7 mouse cellular contexts compared by ENCODE assay signal in genomic region chr6:50455102-50455828, GRCm38 (mm10). TPM values are rescaled to one million over a fixed set of nuclear protein-coding genes. Genes with fewer than 3 reads are reported as not detected.
A peak's percentile ranks its signal among the peaks of the same experiment; 100 is the strongest.
DNase-seq lines count a peak whose midpoint lies in the region; ATAC-seq and TF ChIP-seq lines count a peak whose summit lies in the region.

No protein-coding gene starts in this region.

- peaks cover 26% of the 10 kb centered on the region for H3K27me3 ChIP-seq in CH12.LX (replicated peaks)
- H3K27me3 ChIP-seq in intestine, embryonic 16.5 days (replicated peaks; ENCODE audit: control insufficient read depth, insufficient read depth, low read length): no peaks in the 10 kb centered on the region

- peaks cover 17 to 22% of the 10 kb centered on the region in 2 experiments for H3K4me1 ChIP-seq in CH12.LX (ENCODE audit: control insufficient read depth in 1 of 2, insufficient read depth in 2 of 2)
- H3K4me1 ChIP-seq in intestine, embryonic 16.5 days (ENCODE audit: control insufficient read depth, insufficient read depth, low read length): peaks cover 21% of the 10 kb centered on the region
- peaks cover 7% of the 10 kb centered on the region for H3K4me1 ChIP-seq in lung, adult 2 months (ENCODE audit: control insufficient read depth, insufficient read depth, low read length)
- peaks cover 13% of the 10 kb centered on the region for H3K4me1 ChIP-seq in olfactory bulb, adult 2 months (ENCODE audit: control insufficient read depth, insufficient read depth, low read length)

- no peak overlapping the region; the same call in 1 of the 2 replicates for H3K9ac ChIP-seq in CH12.LX (ENCODE audit: insufficient read depth, low read depth)
- H3K9ac ChIP-seq in intestine, embryonic 16.5 days (ENCODE audit: low read depth, low read length): peak overlapping the region; percentile 81

- no peak for TF ChIP-seq POLR2A in CH12.LX (IDR thresholded peaks at IDR 0.05; ENCODE audit: low read depth, low read length)
- no peak for TF ChIP-seq POLR2A in lung, adult 2 months (IDR thresholded peaks at IDR 0.05; ENCODE audit: borderline replicate concordance, extremely low read depth, low read depth, low read length)
- TF ChIP-seq POLR2A in olfactory bulb, adult 2 months (IDR thresholded peaks at IDR 0.05; ENCODE audit: insufficient read depth, low read depth, low read length): no peak; the same call in 1 of the 2 replicates

- dilution Hi-C loops in CH12.LX (cut with MboI; ENCODE audit: extremely low pct_ligation_motif_present, extremely low pct_unique_long_range_greater_than_20kb, low sequenced_read_pairs): no loop called here

- H3K4me2 ChIP-seq in CH12.LX (ENCODE audit: insufficient read depth, low read depth, poor library complexity, severe bottlenecking): peak overlapping the region; percentile 32
- H3K4me2 ChIP-seq in intestine, embryonic 16.5 days (ENCODE audit: low read depth, low read length): peak overlapping the region; percentile 95

- TF ChIP-seq CTCF in CH12.LX (conservative IDR thresholded peaks at IDR 0.05 in 1 of 2, IDR thresholded peaks at IDR 0.05 in 1 of 2; ENCODE audit: low read depth in 2 of 2, low read length in 2 of 2): no peak
- no peak for TF ChIP-seq CTCF in lung, adult 2 months (IDR thresholded peaks at IDR 0.05; ENCODE audit: insufficient read depth, low read length)
- no peak for TF ChIP-seq CTCF in olfactory bulb, adult 2 months (IDR thresholded peaks at IDR 0.05; ENCODE audit: insufficient read depth, low read depth, low read length)

- no peaks in the 10 kb centered on the region for H3K36me3 ChIP-seq in CH12.LX (replicated peaks in 1 of 2; ENCODE audit: control insufficient read depth in 1 of 2, insufficient read depth in 1 of 2, low read length in 1 of 2)
- H3K36me3 ChIP-seq in intestine, embryonic 16.5 days (ENCODE audit: control insufficient read depth, insufficient read depth, low read length): no peaks in the 10 kb centered on the region

- H3K9me3 ChIP-seq in CH12.LX (replicated peaks; ENCODE audit: low read length): no peaks in the 10 kb centered on the region
- no peaks in the 10 kb centered on the region for H3K9me3 ChIP-seq in intestine, embryonic 16.5 days (ENCODE audit: control insufficient read depth, low read length)

- WGBS in intestine, embryonic 16.5 days: under 1% methylated on average over 39 of the region's 39 CpGs
- under 1% methylated on average over 39 of the region's 39 CpGs for WGBS in lung, adult 2 months
- 2% methylated on average over 39 of the region's 39 CpGs for WGBS in olfactory bulb, adult 2 months

- H3K4me3 ChIP-seq in CH12.LX (replicated peaks in 1 of 3; ENCODE audit: low read depth in 2 of 3, low read length in 2 of 3, poor library complexity in 1 of 3): peak overlapping the region; percentile 56 to 58 (median 58)
- H3K4me3 ChIP-seq in intestine, embryonic 16.5 days (ENCODE audit: low read length): peak overlapping the region; percentile 76
- peak overlapping the region; percentile 66 for H3K4me3 ChIP-seq in lung, adult 2 months (replicated peaks; ENCODE audit: extremely low read depth, low read depth, low read length)
- peak overlapping the region; percentile 73 for H3K4me3 ChIP-seq in olfactory bulb, adult 2 months (ENCODE audit: insufficient read depth, low read depth, low read length)

- in situ Hi-C loops in CH12.LX (cut with MboI; ENCODE audit: low pct_ligation_motif_present, low pct_unique_long_range_greater_than_20kb, low sequenced_read_pairs): no loop called here

- no peaks in the 10 kb centered on the region for H3K79me2 ChIP-seq in CH12.LX (replicated peaks; ENCODE audit: control insufficient read depth, extremely low read depth, insufficient read depth, poor library complexity, severe bottlenecking)

- no peak for TF ChIP-seq EP300 in CH12.LX (IDR thresholded peaks at IDR 0.05; ENCODE audit: low read length)

- no peak overlapping the region for H3K27ac ChIP-seq in CH12.LX (ENCODE audit: insufficient read depth, low read depth)
- peak overlapping the region; percentile 90 for H3K27ac ChIP-seq in intestine, embryonic 16.5 days (ENCODE audit: low read length)
- peak overlapping the region; percentile 72 for H3K27ac ChIP-seq in olfactory bulb, adult 2 months (ENCODE audit: insufficient read depth, low read depth, low read length)

- TF ChIP-seq RAD21 in CH12.LX (IDR thresholded peaks at IDR 0.05; ENCODE audit: low read depth, low read length): no peak

- DNase-seq in CH12.LX (ENCODE audit: extremely low read depth) (no peak), WW6 (ENCODE audit: low read depth, low spot score) (peak; percentile 24)
- DNase-seq in heart, adult 11 months: peak; percentile 95
- DNase-seq in lung, adult 2 months: peak; percentile 47

- peak; percentile 19 for ATAC-seq in common myeloid progenitor, adult 5-6 weeks (replicated peaks; ENCODE audit: low read depth, poor library complexity, severe bottlenecking)
- ATAC-seq in intestine, embryonic 16.5 days: peak; percentile 52

TF ChIP-seq in CH12.LX, 34 proteins besides CTCF, POLR2A, EP300 and RAD21:
- no peak for TF ChIP-seq KAT2A (IDR thresholded peaks at IDR 0.05; ENCODE audit: insufficient replicate concordance, low read length)
- no peak for TF ChIP-seq MAX (IDR thresholded peaks at IDR 0.05; ENCODE audit: low read length)
- no peak for TF ChIP-seq USF2 (conservative IDR thresholded peaks at IDR 0.05; ENCODE audit: low read depth, low read length)
- no peak for TF ChIP-seq PAX5 (IDR thresholded peaks at IDR 0.05; ENCODE audit: low read length)
- no peak for TF ChIP-seq SMC3 (IDR thresholded peaks at IDR 0.05; ENCODE audit: low read depth, low read length)
- TF ChIP-seq ELF1 (IDR thresholded peaks at IDR 0.05; ENCODE audit: low read depth, low read length): no peak

RNA-seq across cellular contexts. Expression of gene Osbpl3, which starts 0.7 kb away (rescaled TPM):
- total RNA-seq in CH12.LX (2012; rRNA removed) (7.7 and 8.1 TPM in 2 replicates), CH12.LX (2014; rRNA removed) (2.2 and 2.7 TPM in 2 replicates)
- 3.5 and 3.8 TPM in 2 replicates for polyA plus RNA-seq in CH12.LX (2012; ENCODE audit: insufficient read length, low read depth)
- 13.1 and 15.4 TPM in 2 replicates for total RNA-seq in common myeloid progenitor, adult 5-6 weeks (2017)
- 7.0 and 9.0 TPM in 2 replicates for polyA plus RNA-seq in intestine, embryonic 16.5 days (2015; fragmentation: Nextera tagmentation; extraction: Ambion mirVana)
- polyA plus RNA-seq in lung, adult 2 months (2012; rRNA removed): 4.1 and 6.7 TPM in 2 replicates
- polyA plus RNA-seq in olfactory bulb, adult 2 months (2012; ENCODE audit: insufficient read depth, insufficient read length, low replicate concordance, missing spikeins): not detected in 2 replicates
